Mouse (Mus musculus): ENCODE measurements around the gene Hist1h2bj.

- no peak for TF ChIP-seq TAL1 (IDR thresholded peaks at IDR 0.05; ENCODE audit: low read length)
- TF ChIP-seq GATA1 (IDR thresholded peaks at IDR 0.05; ENCODE audit: low read length): no peak
These were observed 33.4 kb upstream of the Hist1h2bj start, which contains the start of gene Prss16 for GRCm38 (mm10) chr13:22009642-22010041.

Measured in erythroblast, embryonic 14.5 days (primary cell).